Mouse (Mus musculus): ENCODE measurements at regions not wholly inside any gene's neighbourhood (a gene's known extent, or its start where the extent isn't known, plus 50 kb on each side); places are given as distances from the start of the nearest gene placed in this dataset.

GRCm38 (mm10) chr2:133020173-133020837 is 74.6 kb upstream of the Fermt1 start:
- Histone ChIP-seq H3K27ac (no peak overlapping the region), H3K4me3 (no peak overlapping the region)
- DNase-seq (ENCODE audit: low spot score in 2 of 2) = peak; percentile 56 to 85
- TF ChIP-seq CTCF (conservative IDR thresholded peaks at IDR 0.05) = peak; percentile 94

- Histone ChIP-seq H3K4me3 (no peak overlapping the region), H3K27ac (no peak overlapping the region)
- no peak for TF ChIP-seq CTCF (conservative IDR thresholded peaks at IDR 0.05)
- DNase-seq (ENCODE audit: low spot score in 2 of 2) = no peak
Observed at GRCm38 (mm10) chr2:133021244-133021643, 75.5 kb upstream of the Fermt1 start.

GRCm38 (mm10) chr2:133027038-133027437 is 81.3 kb upstream of the Fermt1 start:
- DNase-seq (ENCODE audit: low spot score in 2 of 2) = no peak
- TF ChIP-seq CTCF (conservative IDR thresholded peaks at IDR 0.05) = no peak
- no peak overlapping the region for H3K4me3 ChIP-seq
- no peak overlapping the region for H3K27ac ChIP-seq

- TF ChIP-seq CTCF (conservative IDR thresholded peaks at IDR 0.05) = no peak
- no peak overlapping the region for H3K27ac ChIP-seq
- no peak for DNase-seq (ENCODE audit: low spot score in 2 of 2)
- no peak overlapping the region for H3K4me3 ChIP-seq
Observed at GRCm38 (mm10) chr2:133035421-133035820, 89.7 kb upstream of the Fermt1 start.

- peak; percentile 59 for TF ChIP-seq CTCF (conservative IDR thresholded peaks at IDR 0.05)
- H3K27ac ChIP-seq = no peak overlapping the region
- no peak for DNase-seq (ENCODE audit: low spot score in 2 of 2)
- no peak overlapping the region for H3K4me3 ChIP-seq
Observed at GRCm38 (mm10) chr2:133040708-133041107, 95.0 kb upstream of the Fermt1 start.

- DNase-seq (ENCODE audit: low spot score in 2 of 2) = no peak
- TF ChIP-seq CTCF (conservative IDR thresholded peaks at IDR 0.05) = no peak
- Histone ChIP-seq H3K27ac (no peak overlapping the region), H3K4me3 (no peak overlapping the region)
Observed at GRCm38 (mm10) chr2:133077698-133078356, 132.1 kb upstream of the Fermt1 start.

- H3K27ac ChIP-seq = no peak overlapping the region
- no peak for DNase-seq (ENCODE audit: low spot score in 2 of 2)
- no peak overlapping the region for H3K4me3 ChIP-seq
- no peak for TF ChIP-seq CTCF (conservative IDR thresholded peaks at IDR 0.05)
Observed at GRCm38 (mm10) chr2:133090976-133091375, 145.3 kb upstream of the Fermt1 start.

- peak; percentile 45 to 75 for DNase-seq (ENCODE audit: low spot score in 2 of 2)
- Histone ChIP-seq H3K27ac (no peak overlapping the region), H3K4me3 (no peak overlapping the region)
- peak; percentile 93 for TF ChIP-seq CTCF (conservative IDR thresholded peaks at IDR 0.05)
Observed at GRCm38 (mm10) chr2:133113642-133114041, 167.9 kb upstream of the Fermt1 start.

- H3K27ac ChIP-seq = no peak overlapping the region
- TF ChIP-seq CTCF (conservative IDR thresholded peaks at IDR 0.05) = no peak
- H3K4me3 ChIP-seq = no peak overlapping the region
- DNase-seq (ENCODE audit: low spot score in 2 of 2) = no peak
Observed at GRCm38 (mm10) chr2:133118651-133119050, 172.9 kb upstream of the Fermt1 start.

GRCm38 (mm10) chr2:133125212-133125801 is 179.6 kb upstream of the Fermt1 start:
- TF ChIP-seq CTCF (conservative IDR thresholded peaks at IDR 0.05) = no peak
- no peak for DNase-seq (ENCODE audit: low spot score in 2 of 2)
- Histone ChIP-seq H3K27ac (no peak overlapping the region), H3K4me3 (no peak overlapping the region)

GRCm38 (mm10) chr2:133134878-133135277 is 189.2 kb upstream of the Fermt1 start:
- H3K27ac ChIP-seq = no peak overlapping the region
- no peak for DNase-seq (ENCODE audit: low spot score in 2 of 2)
- H3K4me3 ChIP-seq = no peak overlapping the region
- no peak for TF ChIP-seq CTCF (conservative IDR thresholded peaks at IDR 0.05)

GRCm38 (mm10) chr2:133138877-133139276 is 193.2 kb upstream of the Fermt1 start:
- no peak for DNase-seq (ENCODE audit: low spot score in 2 of 2)
- H3K27ac ChIP-seq = no peak overlapping the region
- no peak overlapping the region for H3K4me3 ChIP-seq
- TF ChIP-seq CTCF (conservative IDR thresholded peaks at IDR 0.05) = no peak

GRCm38 (mm10) chr2:133141341-133142035 is 195.8 kb upstream of the Fermt1 start:
- no peak for TF ChIP-seq CTCF (conservative IDR thresholded peaks at IDR 0.05)
- H3K4me3 ChIP-seq = no peak overlapping the region
- DNase-seq (ENCODE audit: low spot score in 2 of 2) = no peak
- H3K27ac ChIP-seq = no peak overlapping the region
